Mouse (Mus musculus) liver, embryonic 15.5 days (tissue): ENCODE results near the gene Colca2. TPM values are rescaled to one million over a fixed set of nuclear protein-coding genes. Genes with fewer than 3 reads are reported as not detected.

Experiments used
- ATAC-seq: fragments of 200-750 bp; cut with Nextera tagmentation; 2 replicates; pipeline ENCODE4 v1.8.0; 2017; ENCODE audit warnings: moderate number of reproducible peaks, mild to moderate bottlenecking, moderate library complexity; ENCODE audit not compliant: insufficient read depth
- H3K27ac ChIP-seq: fragments of 300-500 bp; sonication (generic); replicated peaks from 2 replicates; pipeline ENCODE4 v1.5.1; 2015; ENCODE audit warnings: mild to moderate bottlenecking, inconsistent platforms
- H3K27me3 ChIP-seq: fragments of 300-500 bp; sonication (generic); 2 replicates; pipeline ENCODE4 v1.6.1; 2015; ENCODE audit warnings: mild to moderate bottlenecking, inconsistent platforms
- H3K36me3 ChIP-seq: fragments of 300-500 bp; sonication (generic); replicated peaks from 2 replicates; pipeline ENCODE4 v1.6.1; 2015; ENCODE audit warnings: moderate library complexity, mild to moderate bottlenecking, inconsistent platforms
- H3K4me1 ChIP-seq: fragments of 300-500 bp; sonication (generic); replicated peaks from 2 replicates; pipeline ENCODE4 v1.6.1; 2015; ENCODE audit warnings: inconsistent platforms
- H3K4me2 ChIP-seq: fragments of 300-500 bp; sonication (generic); 2 replicates; pipeline ENCODE4 v1.6.1; 2015; ENCODE audit warnings: moderate library complexity, mild to moderate bottlenecking, inconsistent platforms
- H3K4me3 ChIP-seq: fragments of 300-500 bp; sonication (generic); replicated peaks from 2 replicates; pipeline ENCODE4 v1.5.1; 2015; ENCODE audit warnings: mild to moderate bottlenecking, inconsistent platforms
- H3K9ac ChIP-seq: fragments of 300-500 bp; sonication (generic); 2 replicates; pipeline ENCODE4 v1.6.1; 2015; ENCODE audit warnings: moderate library complexity, mild to moderate bottlenecking, inconsistent platforms
- H3K9me3 ChIP-seq: fragments of 300-500 bp; sonication (generic); replicated peaks from 2 replicates; pipeline ENCODE4 v1.6.1; 2016; ENCODE audit warnings: inconsistent platforms
- WGBS: fragments of 180-500 bp; shearing (Covaris S2); methylation state at CpG from one replicate; pipeline ENCODE4 v1.1.7; 2015; ENCODE audit warnings: mixed read lengths; ENCODE audit not compliant: insufficient replicate concordance; 5-methylcytosine and 5-hydroxymethylcytosine counted together
- polyA plus RNA-seq: library from polyadenylated mRNA; unstranded; fragments of >200 nt; fragmentation: Nextera tagmentation; extraction: Ambion mirVana; gene quantifications from 2 replicates; pipeline ENCODE4 v1.2.1, GENCODE M21; 2015

The Colca2 gene
- polyA plus RNA-seq, 1 experiment from 2014 or later: 0.26 TPM

- ATAC-seq: no peak
- Histone ChIP-seq H3K36me3 (no peaks in the 10 kb centered on the region), H3K4me3 (no peak overlapping the region), H3K9ac (no peak overlapping the region), H3K9me3 (no peaks in the 10 kb centered on the region), H3K27me3 (peaks cover 6% of the 10 kb centered on the region; the same call in 1 of the 2 replicates), H3K4me1 (no peaks in the 10 kb centered on the region), H3K4me2 (no peak overlapping the region), H3K27ac (no peak overlapping the region)
- WGBS: 57% methylated on average over 5 of the region's 5 CpGs
Measured at GRCm38 (mm10) chr9:51268852-51269251, 9.5 kb downstream of the Colca2 start.

GRCm38 (mm10) chr9:51258426-51258825, 19.9 kb downstream of the Colca2 start:
- Histone ChIP-seq H3K9ac (no peak overlapping the region), H3K4me1 (no peaks in the 10 kb centered on the region), H3K9me3 (no peaks in the 10 kb centered on the region), H3K36me3 (no peaks in the 10 kb centered on the region), H3K4me3 (no peak overlapping the region), H3K4me2 (no peak overlapping the region), H3K27me3 (no peaks in the 10 kb centered on the region), H3K27ac (no peak overlapping the region)
- WGBS: 73% methylated on average over 5 of the region's 5 CpGs
- ATAC-seq: no peak

- Histone ChIP-seq H3K4me3 (no peak overlapping the region), H3K27ac (no peak overlapping the region), H3K4me2 (no peak overlapping the region), H3K4me1 (no peaks in the 10 kb centered on the region), H3K9ac (no peak overlapping the region), H3K27me3 (no peaks in the 10 kb centered on the region), H3K9me3 (no peaks in the 10 kb centered on the region), H3K36me3 (no peaks in the 10 kb centered on the region)
- WGBS: 37% methylated on average over 4 of the region's 4 CpGs
- ATAC-seq: no peak
Measured at GRCm38 (mm10) chr9:51256780-51257502, 21.4 kb downstream of the Colca2 start.

GRCm38 (mm10) chr9:51238741-51239385, 39.5 kb downstream of the Colca2 start:
- 27% methylated on average over 12 of the region's 12 CpGs for WGBS
- Histone ChIP-seq H3K27ac (no peak overlapping the region), H3K4me1 (no peaks in the 10 kb centered on the region), H3K4me2 (no peak overlapping the region), H3K27me3 (no peaks in the 10 kb centered on the region), H3K9ac (no peak overlapping the region), H3K4me3 (no peak overlapping the region), H3K36me3 (no peaks in the 10 kb centered on the region), H3K9me3 (no peaks in the 10 kb centered on the region)
- no peak for ATAC-seq

- Histone ChIP-seq H3K9me3 (no peaks in the 10 kb centered on the region), H3K36me3 (no peaks in the 10 kb centered on the region), H3K4me1 (no peaks in the 10 kb centered on the region), H3K27ac (no peak overlapping the region), H3K4me3 (no peak overlapping the region), H3K27me3 (no peaks in the 10 kb centered on the region), H3K4me2 (no peak overlapping the region), H3K9ac (no peak overlapping the region)
- WGBS: 71% methylated on average over 8 of the region's 8 CpGs
- no peak for ATAC-seq
Measured at GRCm38 (mm10) chr9:51232163-51232562, 46.2 kb downstream of the Colca2 start.

- H3K36me3 ChIP-seq: no peaks in the 10 kb centered on the region
- H3K9ac ChIP-seq: no peak overlapping the region
- H3K4me3 ChIP-seq: no peak overlapping the region
- no peak overlapping the region for H3K27ac ChIP-seq
- 18% methylated on average over 4 of the region's 4 CpGs for WGBS
- ATAC-seq: no peak
- no peaks in the 10 kb centered on the region for H3K4me1 ChIP-seq
- H3K9me3 ChIP-seq: no peaks in the 10 kb centered on the region
- no peak overlapping the region for H3K4me2 ChIP-seq
- H3K27me3 ChIP-seq: no peaks in the 10 kb centered on the region
Measured at GRCm38 (mm10) chr9:51230701-51231389, 47.5 kb downstream of the Colca2 start.

GRCm38 (mm10) chr9:51225636-51226166, 52.7 kb downstream of the Colca2 start:
- Histone ChIP-seq H3K4me1 (no peaks in the 10 kb centered on the region), H3K9me3 (no peaks in the 10 kb centered on the region), H3K27me3 (no peaks in the 10 kb centered on the region), H3K4me3 (no peak overlapping the region), H3K4me2 (no peak overlapping the region), H3K27ac (no peak overlapping the region), H3K36me3 (no peaks in the 10 kb centered on the region), H3K9ac (no peak overlapping the region)
- 56% methylated on average over 5 of the region's 5 CpGs for WGBS
- no peak for ATAC-seq

Other genes with a start within 250 kb of the Colca2 start
- gene Btg4, start 217.7 kb downstream of the Colca2 start, polyA plus RNA-seq: not detected in 2 replicates
- 1.7 and 1.8 TPM in 2 replicates for gene Layn, start 201.5 kb downstream of the Colca2 start, polyA plus RNA-seq
- not detected in 2 replicates for gene 4833427G06Rik, start 176.5 kb downstream of the Colca2 start, polyA plus RNA-seq
- not detected in 2 replicates for gene Gm32742, start 113.1 kb downstream of the Colca2 start, polyA plus RNA-seq
- 1.3 and 1.5 TPM in 2 replicates for gene Pou2af1, start 64.9 kb downstream of the Colca2 start, polyA plus RNA-seq
- gene 1810046K07Rik, start 50.3 kb upstream of the Colca2 start, polyA plus RNA-seq: 0.13 and 0.22 TPM in 2 replicates